Mouse (Mus musculus): ENCODE measurements around the gene Tmem98. TPM values are rescaled to one million over a fixed set of nuclear protein-coding genes. Genes with fewer than 3 reads are reported as not detected.

Tmem98 gene
- polyA plus RNA-seq (2012; rRNA removed): 8.0 and 10.9 TPM in 2 replicates

GRCm38 (mm10) chr11:80809993-80810821 lies at the start of gene Tmem98:
TSS of gene Tmem98 (plus strand) at chr11:80810175.
- TF ChIP-seq CTCF (IDR thresholded peaks at IDR 0.05; ENCODE audit: borderline replicate concordance, control insufficient read depth, extremely low read depth, insufficient read depth, low read length, poor library complexity): no peak
- no peak for TF ChIP-seq POLR2A (IDR thresholded peaks at IDR 0.05; ENCODE audit: control insufficient read depth, extremely low read depth, insufficient read depth, low read length, poor library complexity)
- Histone ChIP-seq H3K36me3 (ENCODE audit: control insufficient read depth, insufficient read depth, low read length) (no peaks in the 10 kb centered on the region), H3K4me3 (ENCODE audit: control insufficient read depth, insufficient read depth, low read length) (no peak within 1 kb of the TSS), H3K27me3 (ENCODE audit: control insufficient read depth, insufficient read depth, low read length) (no peaks in the 10 kb centered on the region; the same call in 1 of the 2 replicates), H3K4me1 (replicated peaks; ENCODE audit: control insufficient read depth, insufficient read depth, low read length) (no peaks in the 10 kb centered on the region), H3K27ac (ENCODE audit: control insufficient read depth, insufficient read depth, low read length) (no peak within 1 kb of the TSS)
- WGBS: 5% methylated on average over 53 of the region's 54 CpGs
- no peak for DNase-seq

- Histone ChIP-seq H3K4me1 (replicated peaks; ENCODE audit: control insufficient read depth, insufficient read depth, low read length) (no peaks in the 10 kb centered on the region), H3K27ac (ENCODE audit: control insufficient read depth, insufficient read depth, low read length) (no peak overlapping the region), H3K4me3 (ENCODE audit: control insufficient read depth, insufficient read depth, low read length) (no peak overlapping the region), H3K27me3 (ENCODE audit: control insufficient read depth, insufficient read depth, low read length) (no peaks in the 10 kb centered on the region), H3K36me3 (ENCODE audit: control insufficient read depth, insufficient read depth, low read length) (no peaks in the 10 kb centered on the region)
- no peak for DNase-seq
- TF ChIP-seq CTCF (IDR thresholded peaks at IDR 0.05; ENCODE audit: borderline replicate concordance, control insufficient read depth, extremely low read depth, insufficient read depth, low read length, poor library complexity): no peak
- no peak for TF ChIP-seq POLR2A (IDR thresholded peaks at IDR 0.05; ENCODE audit: control insufficient read depth, extremely low read depth, insufficient read depth, low read length, poor library complexity)
- 77% methylated on average over 3 of the region's 3 CpGs for WGBS
These were observed 48.5 kb upstream of the Tmem98 start for GRCm38 (mm10) chr11:80761285-80761974.

- Histone ChIP-seq H3K27ac (ENCODE audit: control insufficient read depth, insufficient read depth, low read length) (no peak overlapping the region), H3K27me3 (ENCODE audit: control insufficient read depth, insufficient read depth, low read length) (no peaks in the 10 kb centered on the region), H3K4me3 (ENCODE audit: control insufficient read depth, insufficient read depth, low read length) (no peak overlapping the region), H3K4me1 (replicated peaks; ENCODE audit: control insufficient read depth, insufficient read depth, low read length) (no peaks in the 10 kb centered on the region), H3K36me3 (ENCODE audit: control insufficient read depth, insufficient read depth, low read length) (no peaks in the 10 kb centered on the region)
- TF ChIP-seq POLR2A (IDR thresholded peaks at IDR 0.05; ENCODE audit: control insufficient read depth, extremely low read depth, insufficient read depth, low read length, poor library complexity): no peak
- TF ChIP-seq CTCF (IDR thresholded peaks at IDR 0.05; ENCODE audit: borderline replicate concordance, control insufficient read depth, extremely low read depth, insufficient read depth, low read length, poor library complexity): no peak
- DNase-seq: no peak
- WGBS: 72% methylated on average over 4 of the region's 4 CpGs
These were observed 47.9 kb upstream of the Tmem98 start for GRCm38 (mm10) chr11:80762066-80762465.

- 95% methylated on average over 4 of the region's 4 CpGs for WGBS
- Histone ChIP-seq H3K27ac (ENCODE audit: control insufficient read depth, insufficient read depth, low read length) (no peak overlapping the region), H3K4me3 (ENCODE audit: control insufficient read depth, insufficient read depth, low read length) (no peak overlapping the region)
These were observed 43.9 kb upstream of the Tmem98 start for GRCm38 (mm10) chr11:80766068-80766467.

GRCm38 (mm10) chr11:80766472-80767319 lies 43.3 kb upstream of the Tmem98 start:
- DNase-seq: no peak
- Histone ChIP-seq H3K4me1 (replicated peaks; ENCODE audit: control insufficient read depth, insufficient read depth, low read length) (no peaks in the 10 kb centered on the region), H3K27ac (ENCODE audit: control insufficient read depth, insufficient read depth, low read length) (no peak overlapping the region), H3K36me3 (ENCODE audit: control insufficient read depth, insufficient read depth, low read length) (no peaks in the 10 kb centered on the region), H3K4me3 (ENCODE audit: control insufficient read depth, insufficient read depth, low read length) (no peak overlapping the region), H3K27me3 (ENCODE audit: control insufficient read depth, insufficient read depth, low read length) (no peaks in the 10 kb centered on the region)
- 92% methylated on average over 6 of the region's 6 CpGs for WGBS
- no peak for TF ChIP-seq POLR2A (IDR thresholded peaks at IDR 0.05; ENCODE audit: control insufficient read depth, extremely low read depth, insufficient read depth, low read length, poor library complexity)

More at GRCm38 (mm10) chr11:80766068-80766467, 43.9 kb upstream of the Tmem98 start:
- H3K27me3 ChIP-seq (ENCODE audit: control insufficient read depth, insufficient read depth, low read length): no peaks in the 10 kb centered on the region
- H3K36me3 ChIP-seq (ENCODE audit: control insufficient read depth, insufficient read depth, low read length): no peaks in the 10 kb centered on the region
- H3K4me1 ChIP-seq (replicated peaks; ENCODE audit: control insufficient read depth, insufficient read depth, low read length): no peaks in the 10 kb centered on the region
- no peak for TF ChIP-seq POLR2A (IDR thresholded peaks at IDR 0.05; ENCODE audit: control insufficient read depth, extremely low read depth, insufficient read depth, low read length, poor library complexity)
- TF ChIP-seq CTCF (IDR thresholded peaks at IDR 0.05; ENCODE audit: borderline replicate concordance, control insufficient read depth, extremely low read depth, insufficient read depth, low read length, poor library complexity): no peak
- no peak for DNase-seq

- H3K4me1 ChIP-seq (replicated peaks; ENCODE audit: control insufficient read depth, insufficient read depth, low read length): no peaks in the 10 kb centered on the region
- 80% methylated on average over 3 of the region's 3 CpGs for WGBS
- no peak overlapping the region for H3K27ac ChIP-seq (ENCODE audit: control insufficient read depth, insufficient read depth, low read length)
- no peak for TF ChIP-seq CTCF (IDR thresholded peaks at IDR 0.05; ENCODE audit: borderline replicate concordance, control insufficient read depth, extremely low read depth, insufficient read depth, low read length, poor library complexity)
- TF ChIP-seq POLR2A (IDR thresholded peaks at IDR 0.05; ENCODE audit: control insufficient read depth, extremely low read depth, insufficient read depth, low read length, poor library complexity): no peak
- H3K4me3 ChIP-seq (ENCODE audit: control insufficient read depth, insufficient read depth, low read length): no peak overlapping the region
- no peaks in the 10 kb centered on the region for H3K27me3 ChIP-seq (ENCODE audit: control insufficient read depth, insufficient read depth, low read length)
- no peaks in the 10 kb centered on the region for H3K36me3 ChIP-seq (ENCODE audit: control insufficient read depth, insufficient read depth, low read length)
- no peak for DNase-seq
These were observed 42.7 kb upstream of the Tmem98 start for GRCm38 (mm10) chr11:80767320-80767617.
